ENCODE assay signal across 9 mouse cellular contexts in genomic region chr11:96937549-96938425, GRCm38 (mm10). TPM values are rescaled to one million over a fixed set of nuclear protein-coding genes. Genes with fewer than 3 reads are reported as not detected.
A peak's percentile ranks its signal among the peaks of the same experiment; 100 is the strongest.
DNase-seq lines count a peak whose midpoint lies in the region; ATAC-seq and TF ChIP-seq lines count a peak whose summit lies in the region.
"Had no signal": no experiment of that assay in that cellular context is flagged by ENCODE, and none has a peak within 500 bp of the region (broad histone marks: within the 10 kb centered on the region; RNA-seq: fewer than 3 reads in every experiment).

No protein-coding gene starts in this region.

- H3K27me3 ChIP-seq in E14TG2a.4 (ENCODE audit: insufficient read depth, low read length): no peaks in the 10 kb centered on the region
- no peaks in the 10 kb centered on the region for H3K27me3 ChIP-seq in liver, embryonic 12.5 days (replicated peaks)

- no peak overlapping the region for H3K4me3 ChIP-seq in E14TG2a.4 (replicated peaks; ENCODE audit: low read length)
- H3K4me3 ChIP-seq in liver, embryonic 12.5 days: no peak overlapping the region; the same call in none of the 2 replicates

- H3K4me2 ChIP-seq in liver, embryonic 12.5 days: peak overlapping the region; percentile 96

- WGBS in liver, embryonic 12.5 days (ENCODE audit: insufficient replicate concordance): 55% methylated on average over 10 of the region's 10 CpGs

- TF ChIP-seq CTCF in E14TG2a.4 (conservative IDR thresholded peaks at IDR 0.05; ENCODE audit: low read length): peak; percentile 33; the same call in 1 of the 2 replicates

- H3K4me1 ChIP-seq in E14TG2a.4 (replicated peaks; ENCODE audit: low read depth, low read length): peaks cover 48% of the 10 kb centered on the region
- peaks cover 89% of the 10 kb centered on the region for H3K4me1 ChIP-seq in liver, embryonic 12.5 days

- peak; percentile 43 to 53 for DNase-seq in cerebellum, postnatal 14 days
- DNase-seq in cerebellum, adult 11 months: no peak
- DNase-seq in embryo, embryonic 11 days: peak; percentile 71
- peak; percentile 73 for DNase-seq in heart, postnatal 10 days
- DNase-seq in ovary, postnatal 14 days (ENCODE audit: low spot score): peak; percentile 67
- DNase-seq in thymus, postnatal 25 days: no peak

- intact Hi-C loops in heart, postnatal 10 days (cut with DNase I): loop anchor here (1.0 kb wide), 1 partner anchor 21 kb away; the partner anchor contains the start of gene Cdk5rap3

- peaks cover 43% of the 10 kb centered on the region for H3K36me3 ChIP-seq in E14TG2a.4 (ENCODE audit: insufficient read depth, low read length)
- H3K36me3 ChIP-seq in liver, embryonic 12.5 days: peaks cover 77% of the 10 kb centered on the region

- no peak; the same call in 1 of the 2 replicates for ATAC-seq in liver, embryonic 12.5 days

- no peaks in the 10 kb centered on the region for H3K9me3 ChIP-seq in E14TG2a.4 (ENCODE audit: low read length)
- no peaks in the 10 kb centered on the region for H3K9me3 ChIP-seq in liver, embryonic 12.5 days (replicated peaks)

- H3K27ac ChIP-seq in liver, embryonic 12.5 days: peak overlapping the region; percentile 98

- H3K9ac ChIP-seq in liver, embryonic 12.5 days: peak overlapping the region; percentile 90

RNA-seq across cellular contexts. Expression of gene Pnpo, which starts 6.0 kb away (rescaled TPM):
- total RNA-seq in heart, postnatal 10 days (2021): 10 to 100 TPM; 11.8 to 12.8 TPM
- 528 and 553 TPM in 2 replicates for polyA plus RNA-seq in liver, embryonic 12.5 days (2016; fragmentation: Nextera tagmentation; extraction: Ambion mirVana)

RNA-seq across cellular contexts. Expression of gene Prr15l, which starts 9.9 kb away (rescaled TPM):
- under 1 TPM; 0.47 to 0.74 TPM for total RNA-seq in heart, postnatal 10 days (2021)
- polyA plus RNA-seq in liver, embryonic 12.5 days (2016; fragmentation: Nextera tagmentation; extraction: Ambion mirVana): 2.4 and 3.2 TPM in 2 replicates
- total RNA-seq: layer of hippocampus, postnatal 10 days had no signal

RNA-seq across cellular contexts. Expression of gene Cdk5rap3, which starts 21.5 kb away (rescaled TPM):
- 10 to 100 TPM; 28.0 to 30.8 TPM for total RNA-seq in heart, postnatal 10 days (2021)
- polyA plus RNA-seq in liver, embryonic 12.5 days (2016; fragmentation: Nextera tagmentation; extraction: Ambion mirVana): 49.0 and 51.6 TPM in 2 replicates

RNA-seq across cellular contexts. Expression of gene Sp2, which starts 45.0 kb away (rescaled TPM):
- total RNA-seq in heart, postnatal 10 days (2021): 10 to 100 TPM; 15.0 to 16.1 TPM
- 15.5 and 18.5 TPM in 2 replicates for polyA plus RNA-seq in liver, embryonic 12.5 days (2016; fragmentation: Nextera tagmentation; extraction: Ambion mirVana)

Comparison
In these comparisons a context has a peak if more than half of its experiments do, and no peak if none do; other contexts are left out.
1. DNase-seq: peak in cerebellum, postnatal 14 days (2 of 2), embryo, embryonic 11 days (single experiment), heart, postnatal 10 days (2 of 2) and ovary, postnatal 14 days (single experiment); none in cerebellum, adult 11 months (single experiment) and thymus, postnatal 25 days (single experiment).